Mouse (Mus musculus) 3134 (cell line): Measurements from ENCODE around the gene Cd3e.

Experiments
- DNase-seq: peaks from one replicate; pipeline ENCODE4 v3.0.0-alpha.2; 2011; ENCODE audit warnings: low spot score; ENCODE audit not compliant: insufficient read length; ENCODE audit errors: extremely low read depth

Cd3e gene

GRCm38 (mm10) chr9:45022800-45023199 lies 13.4 kb upstream of the Cd3e start:
- no peak for DNase-seq

GRCm38 (mm10) chr9:45018031-45018430 lies 8.6 kb upstream of the Cd3e start:
- no peak for DNase-seq

DNA sequence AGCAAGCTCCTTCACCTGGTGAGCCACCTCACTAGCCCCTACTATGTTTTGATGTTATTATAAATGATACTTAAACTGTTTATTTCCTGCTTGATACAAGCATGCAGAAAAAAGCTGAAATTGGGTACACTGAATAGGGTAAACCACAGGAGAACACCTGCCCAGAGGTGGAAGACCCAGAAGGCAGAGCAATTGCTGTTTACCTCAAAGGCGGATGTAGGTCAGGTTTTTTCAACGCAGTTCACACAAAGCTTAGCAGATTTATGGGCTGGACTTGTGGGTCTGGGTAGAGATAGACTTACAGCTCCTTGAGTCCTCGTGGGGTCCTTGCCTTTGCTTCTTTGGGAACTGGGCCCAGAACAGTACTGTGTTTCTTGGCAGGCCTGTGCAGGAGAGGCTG lies 6.4 kb upstream of the Cd3e start:
- DNase-seq: no peak

DNA sequence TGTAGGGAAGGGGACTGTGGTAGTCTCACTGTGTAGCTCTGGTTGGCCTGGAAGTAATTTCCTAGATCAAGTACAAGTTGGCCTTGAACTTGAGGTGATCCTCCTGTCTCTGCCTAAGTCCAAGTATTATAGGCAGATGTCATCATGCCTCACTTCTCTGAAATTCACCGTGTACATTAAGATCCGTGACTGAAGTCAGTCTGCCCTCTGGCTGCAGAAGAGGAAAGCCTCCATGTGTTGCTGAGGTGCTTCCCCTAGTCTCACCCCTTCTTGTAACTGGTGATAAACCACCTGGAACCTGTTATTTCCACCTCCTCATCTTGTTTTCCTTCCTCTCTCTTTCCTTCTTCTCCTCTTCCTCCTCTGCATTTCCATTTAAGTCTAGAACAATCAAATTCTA lies 5.5 kb upstream of the Cd3e start:
- no peak for DNase-seq

DNA sequence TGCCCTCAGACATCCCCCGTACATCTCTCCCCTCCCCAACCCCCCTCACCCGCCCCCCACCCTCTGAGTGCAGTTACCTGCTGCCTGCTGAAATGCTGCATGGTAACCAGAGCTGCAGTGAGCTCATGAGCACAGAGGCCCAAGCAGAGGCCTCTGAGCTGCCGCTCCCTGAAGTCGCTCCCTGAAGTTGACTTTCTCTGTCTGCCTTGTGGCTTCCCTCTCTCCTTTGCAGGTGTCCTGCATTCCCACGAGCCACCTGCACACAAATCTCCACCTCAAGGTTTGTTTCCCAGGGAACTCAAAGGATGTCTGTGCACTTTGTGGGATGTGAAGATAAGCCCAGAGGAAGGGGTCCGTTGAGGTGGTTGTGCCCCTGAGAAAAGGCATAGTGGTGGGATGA lies 1.9 kb upstream of the Cd3e start:
- no peak for DNase-seq

DNA sequence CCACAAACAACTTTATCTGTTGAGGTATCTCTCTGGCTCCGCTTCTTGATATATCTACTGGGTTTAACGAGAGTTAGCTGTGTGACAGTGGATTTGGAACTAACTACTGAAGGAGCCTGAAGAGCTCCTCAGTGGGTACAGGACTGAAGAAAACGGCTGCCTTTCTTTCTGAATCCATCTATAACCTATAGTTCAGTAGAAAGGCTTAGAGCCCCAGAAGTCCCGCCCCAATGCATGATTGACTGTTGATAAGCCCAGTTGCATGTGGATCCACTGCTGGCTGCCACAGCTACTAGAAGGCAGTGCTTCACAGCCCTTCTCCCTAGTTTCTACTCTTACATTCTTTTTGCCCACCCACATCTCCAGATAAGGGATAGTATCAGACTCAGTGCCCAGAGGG lies 1.0 kb upstream of the Cd3e start:
- no peak for DNase-seq

GRCm38 (mm10) chr9:45008342-45008741 lies 1.1 kb downstream of the Cd3e start:
- no peak for DNase-seq

DNA sequence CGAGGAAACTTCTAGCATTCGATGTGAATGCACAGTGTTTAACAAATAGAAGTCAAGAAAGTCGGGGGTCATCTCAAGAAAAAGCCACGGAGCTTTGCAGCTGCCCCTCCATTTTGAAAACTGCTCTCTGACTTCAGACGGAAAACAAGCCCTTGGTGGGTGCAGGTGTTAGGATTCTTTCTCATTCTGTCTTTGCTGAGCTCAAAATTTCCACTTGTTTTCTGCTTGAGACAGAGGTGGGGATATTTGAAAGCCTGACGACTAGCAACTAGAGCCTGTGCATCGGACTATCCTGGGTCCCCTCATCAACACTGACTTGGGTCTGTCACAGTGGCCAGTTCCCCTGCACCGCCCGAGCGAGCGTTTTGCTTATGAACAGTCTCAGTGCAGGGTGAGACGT lies 2.0 kb downstream of the Cd3e start:
- no peak for DNase-seq

GRCm38 (mm10) chr9:45000249-45000648 lies 9.2 kb downstream of the Cd3e start:
- DNase-seq: no peak

GRCm38 (mm10) chr9:44999776-45000175 lies 9.7 kb downstream of the Cd3e start:
- no peak for DNase-seq

DNA sequence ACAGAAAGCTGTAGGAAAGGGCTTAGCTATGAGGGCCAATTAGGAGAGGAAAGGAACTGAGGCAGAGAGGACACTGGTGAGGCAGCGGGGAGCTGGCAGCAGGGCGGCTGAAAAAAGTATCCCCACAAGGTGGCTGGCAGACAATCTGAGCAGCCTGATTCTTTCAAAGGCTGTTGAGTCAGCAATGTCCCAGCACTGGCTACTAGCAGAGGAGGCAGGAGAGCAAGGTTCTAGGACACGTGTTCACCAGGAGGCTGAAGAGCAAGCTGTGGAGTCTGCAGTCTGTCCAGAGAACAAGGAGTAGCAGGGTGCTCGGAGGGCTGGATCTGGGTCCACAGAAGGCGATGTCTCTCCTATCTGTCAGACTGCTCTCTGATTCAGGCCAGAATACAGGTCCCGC lies 10.3 kb downstream of the Cd3e start:
- no peak for DNase-seq

GRCm38 (mm10) chr9:44998138-44998537 lies 11.3 kb downstream of the Cd3e start:
- DNase-seq: no peak

DNA sequence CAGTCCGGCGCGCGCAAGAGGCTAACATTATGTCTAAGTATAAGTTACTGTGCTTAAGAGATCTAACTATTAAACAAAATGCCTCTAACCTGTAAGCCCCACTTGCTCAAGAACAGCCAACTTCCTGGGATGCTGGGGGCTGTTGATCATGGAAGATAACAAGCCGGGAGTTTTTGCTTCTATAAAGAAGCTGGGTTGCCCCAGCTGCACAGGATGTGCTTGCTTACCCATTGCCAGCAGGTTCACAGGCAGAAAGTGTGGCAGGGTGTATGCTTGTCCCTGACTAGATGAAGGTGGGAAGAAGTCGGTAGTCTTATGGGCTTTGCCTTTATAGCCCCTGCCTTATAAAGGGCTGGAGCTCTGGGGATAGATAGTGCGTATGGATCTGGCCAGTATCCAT lies 12.8 kb downstream of the Cd3e start:
- no peak for DNase-seq

DNA sequence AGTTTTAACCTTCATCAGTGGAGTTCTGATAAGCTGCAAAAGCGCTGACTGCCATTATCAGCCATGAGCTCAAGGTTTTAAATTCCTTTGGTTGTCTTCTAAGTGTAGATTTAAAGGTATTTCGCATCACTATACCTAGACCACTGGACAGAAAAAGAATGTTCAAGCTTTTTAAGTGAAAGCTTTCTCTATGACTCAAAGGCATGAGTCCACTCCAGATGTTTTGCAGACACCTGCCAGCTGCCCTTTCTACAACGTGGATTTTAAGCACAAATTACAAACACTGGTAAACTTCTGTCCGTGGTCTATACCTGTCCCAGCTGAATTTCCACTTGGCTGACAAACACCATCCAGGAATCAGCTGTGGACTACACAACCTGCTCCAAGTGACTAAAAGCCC lies 14.5 kb downstream of the Cd3e start:
- DNase-seq: no peak

GRCm38 (mm10) chr9:44993268-44993667 lies 16.2 kb downstream of the Cd3e start:
- DNase-seq: no peak

GRCm38 (mm10) chr9:44992271-44992670 lies 17.2 kb downstream of the Cd3e start:
- DNase-seq: no peak

GRCm38 (mm10) chr9:44991821-44992220 lies 17.6 kb downstream of the Cd3e start:
- DNase-seq: no peak

DNA sequence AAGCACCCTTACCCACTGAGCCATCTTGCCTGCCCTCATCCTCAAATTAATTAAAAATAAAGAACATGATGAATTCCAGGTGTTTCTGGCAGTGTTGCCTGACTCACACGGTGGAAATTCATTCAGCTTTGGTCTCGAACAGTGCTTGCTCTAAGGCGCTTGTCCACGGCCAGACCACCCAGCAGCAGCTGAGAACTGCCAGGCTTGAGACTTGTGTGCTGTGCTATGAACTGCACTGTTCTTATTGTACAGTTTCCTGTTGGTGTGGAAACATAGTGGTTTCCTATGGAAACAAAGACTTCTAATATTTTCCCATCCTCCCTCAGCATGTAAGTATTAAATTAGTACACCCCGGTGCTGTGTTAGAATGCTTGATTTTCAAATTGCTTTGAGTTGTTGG lies 22.5 kb downstream of the Cd3e start:
- DNase-seq: no peak

DNA sequence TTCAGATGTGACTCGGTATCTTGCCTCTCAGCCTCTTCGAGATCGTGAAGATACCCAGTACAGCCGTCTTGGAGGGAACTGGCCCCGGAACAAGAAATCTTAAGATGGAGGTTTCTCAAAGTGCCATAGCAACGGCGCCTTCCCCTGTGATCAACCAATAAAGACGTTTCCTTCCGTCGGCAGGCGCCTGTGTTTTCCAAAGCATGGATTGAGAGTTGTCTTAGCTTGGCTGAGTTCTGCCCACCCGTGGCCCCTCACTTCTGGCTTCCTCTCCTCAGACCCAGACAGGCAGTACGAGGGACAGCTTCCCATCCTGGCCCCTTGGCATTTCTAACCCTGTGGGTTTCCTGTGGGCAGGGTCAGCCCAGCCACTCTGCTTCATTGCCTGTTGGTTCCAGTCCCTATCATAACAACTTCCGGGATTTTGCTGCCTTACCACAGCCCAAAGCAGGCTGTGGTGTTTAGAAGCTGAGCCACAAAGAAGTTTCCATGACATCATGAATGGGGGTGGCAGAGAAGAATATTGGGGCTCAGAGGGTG lies 23.1 kb downstream of the Cd3e start:
- peak; percentile 32 for DNase-seq

GRCm38 (mm10) chr9:44985721-44986161 lies 23.7 kb downstream of the Cd3e start:
- no peak for DNase-seq

- no peak for DNase-seq
Observed at GRCm38 (mm10) chr9:44983001-44983400, 26.4 kb downstream of the Cd3e start.

GRCm38 (mm10) chr9:44982531-44982930 lies 26.9 kb downstream of the Cd3e start:
- no peak for DNase-seq

DNA sequence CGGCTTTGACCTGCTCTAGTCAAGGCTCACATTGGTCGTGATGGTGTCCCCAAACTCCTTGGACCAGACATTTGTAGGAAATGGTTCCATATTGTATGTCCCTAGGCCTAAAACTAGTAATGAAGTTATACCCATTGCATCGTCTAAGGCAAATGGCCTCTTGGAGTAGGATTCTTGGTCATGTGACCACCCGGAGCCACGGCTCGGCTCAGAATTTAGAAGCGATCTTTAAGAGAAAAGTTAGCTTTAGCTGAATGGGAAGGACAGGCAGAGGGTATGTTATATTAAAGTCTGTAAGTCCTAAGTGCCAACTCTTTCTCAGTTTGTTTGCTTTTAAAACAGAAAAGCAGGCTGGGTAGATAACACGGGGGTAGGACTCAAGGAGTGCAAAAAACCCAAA lies 27.3 kb downstream of the Cd3e start:
- no peak for DNase-seq
